Mouse (Mus musculus): ENCODE measurements around the gene Rprd1b.

GRCm38 (mm10) chr2:158144263-158144662 lies 116.0 kb downstream of the Rprd1b start:
- TF ChIP-seq CTCF (IDR thresholded peaks at IDR 0.05; ENCODE audit: insufficient read depth, low read depth, low read length), result no peak
- TF ChIP-seq POLR2A (IDR thresholded peaks at IDR 0.05; ENCODE audit: insufficient read depth, low read depth, low read length), result no peak
